Mouse (Mus musculus) hindbrain, embryonic 14.5 days (tissue): Measurements from ENCODE around the gene Gm3646. TPM values are rescaled to one million over a fixed set of nuclear protein-coding genes. Genes with fewer than 3 reads are reported as not detected.

Source experiments
- ATAC-seq: fragments of 200-750 bp; cut with Nextera tagmentation; 2 replicates; pipeline ENCODE4 v1.8.0; 2017; ENCODE audit warnings: moderate number of reproducible peaks, mild to moderate bottlenecking, moderate TSS enrichment, moderate library complexity; ENCODE audit not compliant: low FRiP score
- DNase-seq: peaks from one replicate; pipeline ENCODE4 v3.0.0-alpha.2; 2015; ENCODE audit warnings: low spot score
- H3K27ac ChIP-seq: fragments of 300-500 bp; sonication (generic); 2 replicates; pipeline ENCODE4 v1.5.1; 2014; ENCODE audit warnings: mild to moderate bottlenecking, moderate library complexity
- H3K27me3 ChIP-seq: fragments of 300-500 bp; sonication (generic); 2 replicates; pipeline ENCODE4 v1.6.1; 2014; ENCODE audit warnings: mild to moderate bottlenecking, low read length, mixed read lengths; ENCODE audit not compliant: control insufficient read depth, insufficient read depth
- H3K36me3 ChIP-seq: fragments of 300-500 bp; sonication (generic); replicated peaks from 2 replicates; pipeline ENCODE4 v1.6.1; 2014; ENCODE audit not compliant: control insufficient read depth, insufficient read depth
- H3K4me1 ChIP-seq: fragments of 300-500 bp; sonication (generic); replicated peaks from 2 replicates; pipeline ENCODE4 v1.6.1; 2014; ENCODE audit warnings: antibody characterized with exemption, low read length, mixed read lengths; ENCODE audit not compliant: control insufficient read depth, insufficient read depth
- H3K4me2 ChIP-seq: fragments of 300-500 bp; sonication (generic); replicated peaks from 2 replicates; pipeline ENCODE4 v1.6.1; 2014; ENCODE audit warnings: mild to moderate bottlenecking, moderate library complexity
- H3K4me3 ChIP-seq: fragments of 300-500 bp; sonication (generic); replicated peaks from 2 replicates; pipeline ENCODE4 v1.5.1; 2014; ENCODE audit warnings: mild to moderate bottlenecking, low read length
- H3K9ac ChIP-seq: fragments of 300-500 bp; sonication (generic); 2 replicates; pipeline ENCODE4 v1.6.1; 2014
- H3K9me3 ChIP-seq: fragments of 300-500 bp; sonication (generic); 2 replicates; pipeline ENCODE4 v1.6.1; 2016; ENCODE audit warnings: low read length; ENCODE audit not compliant: control insufficient read depth
- WGBS: fragments of 180-500 bp; shearing (Covaris S2); extraction: QIAGEN DNeasy Blood & Tissue Kit; methylation state at CpG from one replicate; pipeline ENCODE4 v1.1.7; 2014; 5-methylcytosine and 5-hydroxymethylcytosine counted together
- polyA plus RNA-seq: library from polyadenylated mRNA; unstranded; fragments of >200 nt; fragmentation: Nextera tagmentation; extraction: Ambion mirVana; gene quantifications from 2 replicates; pipeline ENCODE4 v1.2.1, GENCODE M21; 2014

The Gm3646 gene
- not detected in 2 replicates for polyA plus RNA-seq

GRCm38 (mm10) chr1:39805243-39805979 is at the start of gene Gm3646:
Gene Gm3646 (minus strand): TSS chr1:39805332.
- ATAC-seq, result no peak
- H3K9ac ChIP-seq, result no peak within 1 kb of the TSS

GRCm38 (mm10) chr1:39847066-39847465 is 41.9 kb upstream of the Gm3646 start:
- DNase-seq (no peak), ATAC-seq (no peak)
- Histone ChIP-seq H3K36me3 (no peaks in the 10 kb centered on the region), H3K9ac (no peak overlapping the region), H3K4me3 (no peak overlapping the region), H3K4me1 (no peaks in the 10 kb centered on the region), H3K9me3 (no peaks in the 10 kb centered on the region), H3K27me3 (no peaks in the 10 kb centered on the region), H3K27ac (no peak overlapping the region), H3K4me2 (no peak overlapping the region)
- WGBS, result 90% methylated on average over 7 of the region's 7 CpGs

More at GRCm38 (mm10) chr1:39805243-39805979, at the start of gene Gm3646:
- no peak within 1 kb of the TSS for H3K27ac ChIP-seq
- no peaks in the 10 kb centered on the region for H3K36me3 ChIP-seq
- H3K27me3 ChIP-seq, result no peaks in the 10 kb centered on the region
- no peak within 1 kb of the TSS for H3K4me3 ChIP-seq
- H3K4me2 ChIP-seq, result no peak within 1 kb of the TSS
- H3K4me1 ChIP-seq, result no peaks in the 10 kb centered on the region
- no peak for DNase-seq
- H3K9me3 ChIP-seq, result no peaks in the 10 kb centered on the region
- 65% methylated on average over 4 of the region's 4 CpGs for WGBS

GRCm38 (mm10) chr1:39846031-39846550 is 41.0 kb upstream of the Gm3646 start:
- ATAC-seq (no peak), DNase-seq (no peak)
- no peaks in the 10 kb centered on the region for H3K9me3 ChIP-seq
- no peaks in the 10 kb centered on the region for H3K4me1 ChIP-seq
- no peaks in the 10 kb centered on the region for H3K36me3 ChIP-seq
- H3K27me3 ChIP-seq, result no peaks in the 10 kb centered on the region
- 77% methylated on average over 4 of the region's 4 CpGs for WGBS
- H3K4me3 ChIP-seq, result no peak overlapping the region
- no peak overlapping the region for H3K27ac ChIP-seq
- no peak overlapping the region for H3K9ac ChIP-seq
- no peak overlapping the region for H3K4me2 ChIP-seq

GRCm38 (mm10) chr1:39843328-39843727 is 38.2 kb upstream of the Gm3646 start:
- H3K9ac ChIP-seq, result no peak overlapping the region
- H3K9me3 ChIP-seq, result no peaks in the 10 kb centered on the region
- H3K27ac ChIP-seq, result no peak overlapping the region
- H3K27me3 ChIP-seq, result no peaks in the 10 kb centered on the region
- no peak overlapping the region for H3K4me2 ChIP-seq
- no peak for ATAC-seq
- no peaks in the 10 kb centered on the region for H3K36me3 ChIP-seq
- H3K4me1 ChIP-seq, result peaks cover 12% of the 10 kb centered on the region
- no peak overlapping the region for H3K4me3 ChIP-seq
- DNase-seq, result no peak
- WGBS, result 83% methylated on average over 5 of the region's 5 CpGs

GRCm38 (mm10) chr1:39842218-39843007 is 37.3 kb upstream of the Gm3646 start:
- ATAC-seq (no peak), DNase-seq (no peak)
- no peak overlapping the region for H3K9ac ChIP-seq
- no peak overlapping the region for H3K4me3 ChIP-seq
- 84% methylated on average over 14 of the region's 14 CpGs for WGBS
- H3K4me2 ChIP-seq, result no peak overlapping the region
- H3K4me1 ChIP-seq, result peaks cover 13% of the 10 kb centered on the region
- H3K27me3 ChIP-seq, result no peaks in the 10 kb centered on the region
- H3K9me3 ChIP-seq, result no peaks in the 10 kb centered on the region
- H3K36me3 ChIP-seq, result no peaks in the 10 kb centered on the region
- no peak overlapping the region for H3K27ac ChIP-seq

GRCm38 (mm10) chr1:39840856-39841255 is 35.7 kb upstream of the Gm3646 start:
- Histone ChIP-seq H3K27me3 (no peaks in the 10 kb centered on the region), H3K9me3 (no peaks in the 10 kb centered on the region), H3K4me3 (no peak overlapping the region), H3K27ac (no peak overlapping the region), H3K4me2 (no peak overlapping the region), H3K9ac (no peak overlapping the region), H3K36me3 (no peaks in the 10 kb centered on the region), H3K4me1 (peaks cover 13% of the 10 kb centered on the region)
- ATAC-seq (no peak), DNase-seq (no peak)
- WGBS, result 48% methylated on average over 4 of the region's 4 CpGs

GRCm38 (mm10) chr1:39839838-39840237 is 34.7 kb upstream of the Gm3646 start:
- ATAC-seq (no peak), DNase-seq (no peak)
- H3K9me3 ChIP-seq, result no peaks in the 10 kb centered on the region
- H3K27me3 ChIP-seq, result no peaks in the 10 kb centered on the region
- H3K27ac ChIP-seq, result peak overlapping the region; percentile 40
- 61% methylated on average over 8 of the region's 8 CpGs for WGBS
- H3K9ac ChIP-seq, result no peak overlapping the region
- H3K4me1 ChIP-seq, result peaks cover 13% of the 10 kb centered on the region
- H3K4me3 ChIP-seq, result no peak overlapping the region
- H3K36me3 ChIP-seq, result no peaks in the 10 kb centered on the region
- 0 out of 2 replicates have a peak overlapping the region, but pooled peaks have one; percentile 12 for H3K4me2 ChIP-seq

- no peak overlapping the region for H3K9ac ChIP-seq
- no peaks in the 10 kb centered on the region for H3K27me3 ChIP-seq
- 0 out of 2 replicates have a peak overlapping the region, but pooled peaks have one; percentile 12 for H3K4me2 ChIP-seq
- H3K9me3 ChIP-seq, result no peaks in the 10 kb centered on the region
- no peaks in the 10 kb centered on the region for H3K36me3 ChIP-seq
- ATAC-seq (peak; percentile 72; the same call in 1 of the 2 replicates), DNase-seq (peak; percentile 56)
- 30% methylated on average over 10 of the region's 10 CpGs for WGBS
- H3K27ac ChIP-seq, result peak overlapping the region; percentile 40
- H3K4me1 ChIP-seq, result peaks cover 13% of the 10 kb centered on the region
- H3K4me3 ChIP-seq, result no peak overlapping the region
Observed at GRCm38 (mm10) chr1:39839217-39839616, 34.1 kb upstream of the Gm3646 start.

- H3K27ac ChIP-seq, result peak overlapping the region; percentile 40
- peak; percentile 85 for ATAC-seq
- WGBS, result 24% methylated on average over 12 of the region's 12 CpGs
Observed at GRCm38 (mm10) chr1:39838487-39839169, 33.5 kb upstream of the Gm3646 start.

More at GRCm38 (mm10) chr1:39838487-39839169, 33.5 kb upstream of the Gm3646 start:
- Histone ChIP-seq H3K9me3 (no peaks in the 10 kb centered on the region), H3K9ac (no peak overlapping the region), H3K4me3 (no peak overlapping the region), H3K27me3 (no peaks in the 10 kb centered on the region), H3K4me1 (peaks cover 13% of the 10 kb centered on the region), H3K4me2 (no peak overlapping the region), H3K36me3 (no peaks in the 10 kb centered on the region)
- peak; percentile 81 for DNase-seq
